Mouse (Mus musculus) erythroblast, embryonic 14.5 days (primary cell): ENCODE measurements around the gene Lysmd2. TPM values are rescaled to one million over a fixed set of nuclear protein-coding genes. Genes with fewer than 3 reads are reported as not detected.

Experiments used
- H3K27me3 ChIP-seq: 2 replicates; pipeline ENCODE4 v1.6.1; 2012; ENCODE audit warnings: inconsistent platforms; ENCODE audit not compliant: control insufficient read depth
- H3K36me3 ChIP-seq: 2 replicates; pipeline ENCODE4 v1.6.1; 2012; ENCODE audit warnings: mild to moderate bottlenecking, inconsistent platforms; ENCODE audit not compliant: control insufficient read depth
- H3K4me1 ChIP-seq: 2 replicates; pipeline ENCODE4 v1.6.1; 2012; ENCODE audit warnings: inconsistent platforms; ENCODE audit not compliant: control insufficient read depth
- H3K4me3 ChIP-seq: replicated peaks from 2 replicates; pipeline ENCODE3; 2012; ENCODE audit warnings: moderate library complexity, mild to moderate bottlenecking, inconsistent platforms
- H3K9me3 ChIP-seq: 2 replicates; pipeline ENCODE4 v1.6.1; 2012; ENCODE audit warnings: low read length, inconsistent platforms, mixed read lengths; ENCODE audit not compliant: control insufficient read depth
- GATA1 ChIP-seq: IDR thresholded peaks from 2 replicates; pipeline ENCODE4 v1.6.1; 2012; ENCODE audit warnings: low read length, inconsistent platforms, mixed read lengths
- TAL1 ChIP-seq: IDR thresholded peaks from 3 replicates; pipeline ENCODE4 v1.6.1; 2012; ENCODE audit warnings: low read length, inconsistent platforms, mixed read lengths
- polyA plus RNA-seq: library from polyadenylated mRNA; stranded (reverse); fragments of >175 nt; gene quantifications from 2 replicates; pipeline ENCODE4 v1.2.3, GENCODE M21; 2012

Lysmd2 gene
- polyA plus RNA-seq, 1 experiment, result not detected

- no peaks in the 10 kb centered on the region for H3K36me3 ChIP-seq
- no peak for TF ChIP-seq TAL1
- no peak for TF ChIP-seq GATA1
- H3K9me3 ChIP-seq, result peaks cover 8% of the 10 kb centered on the region
- peaks cover 5% of the 10 kb centered on the region for H3K27me3 ChIP-seq
- H3K4me3 ChIP-seq, result no peak within 1 kb of the TSS
- H3K4me1 ChIP-seq, result no peaks in the 10 kb centered on the region; the same call in 1 of the 2 replicates
Measured at GRCm38 (mm10) chr9:75683426-75684191, 58.1 kb downstream of the Lysmd2 start, which contains the start of gene Scg3. Scg3 (minus strand) TSS chr9:75684056.

DNA sequence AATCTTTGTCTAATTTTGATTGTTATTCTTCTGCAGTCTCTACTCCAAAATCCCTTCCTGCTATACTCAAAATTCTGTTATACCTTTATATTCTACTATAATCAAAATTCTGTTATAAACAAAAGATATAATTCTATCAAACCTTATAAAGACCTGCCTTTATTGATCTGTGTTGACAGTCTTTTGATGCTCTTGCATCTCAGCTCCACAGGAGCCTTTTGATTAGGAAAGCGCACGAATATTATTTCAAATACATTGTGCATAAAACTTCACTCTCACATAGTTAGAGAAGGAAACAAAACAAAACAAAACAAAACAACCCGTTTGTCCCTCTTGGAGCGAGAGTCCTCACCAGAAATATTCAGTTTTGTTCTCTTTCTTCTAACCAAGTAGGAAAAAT is 58.8 kb downstream of the Lysmd2 start:
- TF ChIP-seq TAL1 (no peak), GATA1 (no peak)
- no peaks in the 10 kb centered on the region; the same call in 1 of the 2 replicates for H3K4me1 ChIP-seq
- H3K4me3 ChIP-seq, result no peak overlapping the region
- H3K9me3 ChIP-seq, result peaks cover 11% of the 10 kb centered on the region
- peaks cover 5% of the 10 kb centered on the region for H3K27me3 ChIP-seq
- H3K36me3 ChIP-seq, result no peaks in the 10 kb centered on the region

DNA sequence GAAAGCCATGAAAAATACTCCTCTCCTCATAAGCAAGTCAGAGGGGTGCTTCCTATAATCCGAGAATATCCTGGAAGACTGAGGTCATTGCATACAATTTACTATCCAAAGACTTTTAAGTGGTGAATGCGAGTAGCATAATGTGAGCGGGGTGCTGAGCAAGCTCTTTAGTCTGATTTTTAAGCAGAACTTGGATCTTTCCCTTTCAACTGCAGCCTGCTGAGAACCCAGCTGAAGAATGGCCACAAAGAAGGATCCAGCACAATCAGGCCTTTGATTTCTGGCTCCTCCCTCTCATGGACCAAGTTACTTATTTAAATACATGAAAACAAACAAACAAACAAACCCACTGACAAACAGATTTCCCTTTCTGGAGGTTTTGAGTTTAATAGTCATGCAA is 59.2 kb downstream of the Lysmd2 start:
- H3K4me3 ChIP-seq, result no peak overlapping the region
- TF ChIP-seq TAL1, result no peak
- no peak for TF ChIP-seq GATA1
- peaks cover 5% of the 10 kb centered on the region for H3K27me3 ChIP-seq
- H3K36me3 ChIP-seq, result no peaks in the 10 kb centered on the region
- no peaks in the 10 kb centered on the region; the same call in 1 of the 2 replicates for H3K4me1 ChIP-seq
- peaks cover 15% of the 10 kb centered on the region for H3K9me3 ChIP-seq

Other genes with a start within 250 kb of the Lysmd2 start
- gene Mapk6, start 215.7 kb upstream of the Lysmd2 start, polyA plus RNA-seq, result 0.11 and 0.17 TPM in 2 replicates
- 1.0 and 1.3 TPM in 2 replicates for gene Leo1, start 184.2 kb upstream of the Lysmd2 start, polyA plus RNA-seq
- 0.56 and 0.65 TPM in 2 replicates for gene Tmod3, start 66.1 kb upstream of the Lysmd2 start, polyA plus RNA-seq
- not detected in 2 replicates for gene Tmod2, start 14.4 kb upstream of the Lysmd2 start, polyA plus RNA-seq
- not detected in 2 replicates for gene Scg3, start 58.3 kb downstream of the Lysmd2 start, polyA plus RNA-seq
- gene Bmp5, start 149.6 kb downstream of the Lysmd2 start, polyA plus RNA-seq, result not detected in 2 replicates